Mouse (Mus musculus) olfactory bulb, adult 2 months (tissue): ENCODE measurements at regions not wholly inside any gene's neighbourhood (a gene's known extent, or its start where the extent isn't known, plus 50 kb on each side); places are given as distances from the start of the nearest gene placed in this dataset.

Experiments used
- H3K27ac ChIP-seq: fragments of 200-500 bp; 2 replicates; pipeline ENCODE4 v1.5.1; 2012; ENCODE audit warnings: low read depth, low read length; ENCODE audit not compliant: insufficient read depth
- H3K4me1 ChIP-seq: fragments of 200-500 bp; 2 replicates; pipeline ENCODE4 v1.6.1; 2012; ENCODE audit warnings: low read length; ENCODE audit not compliant: control insufficient read depth, insufficient read depth
- H3K4me3 ChIP-seq: fragments of 200-500 bp; 2 replicates; pipeline ENCODE4 v1.5.1; 2012; ENCODE audit warnings: mild to moderate bottlenecking, low read depth, low read length, moderate library complexity; ENCODE audit not compliant: insufficient read depth
- CTCF ChIP-seq: fragments of 200-500 bp; IDR thresholded peaks from 2 replicates; pipeline ENCODE4 v1.5.1; 2012; ENCODE audit warnings: low read depth, mild to moderate bottlenecking, low read length, moderate library complexity; ENCODE audit not compliant: insufficient read depth
- POLR2A ChIP-seq: fragments of 200-500 bp; IDR thresholded peaks from 2 replicates; pipeline ENCODE4 v1.6.1; 2012; ENCODE audit warnings: mild to moderate bottlenecking, low read depth, low read length, moderate library complexity; ENCODE audit not compliant: insufficient read depth
- WGBS: fragments of 180-500 bp; shearing (Covaris S2); methylation state at CpG from one replicate; pipeline ENCODE4 v1.1.7; 2018; 5-methylcytosine and 5-hydroxymethylcytosine counted together

- WGBS: 89% methylated on average over 4 of the region's 4 CpGs
- Histone ChIP-seq H3K4me1 (no peaks in the 10 kb centered on the region), H3K4me3 (no peak overlapping the region), H3K27ac (no peak overlapping the region)
- TF ChIP-seq POLR2A: no peak
- no peak for TF ChIP-seq CTCF
Observed at GRCm38 (mm10) chr5:75731236-75731635, 156.5 kb downstream of the Kit start.

- Histone ChIP-seq H3K27ac (no peak overlapping the region), H3K4me3 (no peak overlapping the region), H3K4me1 (no peaks in the 10 kb centered on the region)
- TF ChIP-seq CTCF: no peak
- TF ChIP-seq POLR2A: no peak
- WGBS: 73% methylated on average over 3 of the region's 3 CpGs
Observed at GRCm38 (mm10) chr5:75730698-75731097, 156.0 kb downstream of the Kit start.

GRCm38 (mm10) chr5:75721291-75721690 is 146.6 kb downstream of the Kit start:
- Histone ChIP-seq H3K4me1 (0 out of 2 replicates have a peak, but pooled peaks cover 2% of the 10 kb centered on the region), H3K27ac (no peak overlapping the region), H3K4me3 (no peak overlapping the region)
- WGBS: 88% methylated on average over 2 of the region's 2 CpGs
- no peak for TF ChIP-seq CTCF
- TF ChIP-seq POLR2A: no peak

DNA sequence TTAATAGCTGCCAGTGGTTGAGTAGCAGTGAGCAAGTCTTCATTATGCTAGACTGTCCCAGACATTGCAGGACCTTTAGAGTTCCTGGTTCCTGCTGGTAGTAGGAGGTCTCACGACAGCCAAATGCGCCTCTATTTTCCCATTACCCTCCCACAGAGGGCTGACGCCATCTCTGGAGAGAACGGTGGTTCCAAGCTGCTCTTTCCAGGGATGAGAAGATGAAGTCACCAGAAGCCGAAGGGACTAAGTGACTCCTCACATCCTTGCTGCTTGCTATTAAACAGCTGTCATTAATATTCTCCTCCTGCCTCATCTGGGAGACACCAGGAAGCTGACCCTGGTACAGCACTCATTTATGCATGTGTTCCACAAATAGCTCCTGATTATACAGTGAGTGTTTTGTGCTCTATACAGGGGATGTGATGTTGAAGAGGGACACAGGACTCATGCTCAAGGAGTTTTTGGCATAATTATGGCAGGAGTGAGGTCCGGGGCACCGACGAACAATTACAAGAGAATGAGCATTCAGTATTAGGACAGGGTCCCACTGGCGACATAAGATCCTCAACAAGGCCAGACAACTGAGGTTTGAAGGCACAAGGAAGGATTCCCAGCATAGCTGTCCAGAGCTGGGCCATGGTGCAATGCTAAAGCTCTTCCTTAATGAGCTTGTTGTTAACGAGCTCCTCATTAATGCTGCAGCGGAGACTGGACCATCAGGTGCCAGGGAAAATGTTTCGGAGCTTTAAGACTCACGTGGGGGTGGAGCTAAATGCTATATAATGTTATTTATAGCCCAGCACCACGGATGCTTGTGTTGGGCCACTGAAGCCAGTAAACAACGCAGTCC is 145.6 kb downstream of the Kit start:
- Histone ChIP-seq H3K4me3 (no peak overlapping the region), H3K27ac (no peak overlapping the region), H3K4me1 (0 out of 2 replicates have a peak, but pooled peaks cover 2% of the 10 kb centered on the region)
- TF ChIP-seq CTCF: no peak
- no peak for TF ChIP-seq POLR2A
- 41% methylated on average over 15 of the region's 15 CpGs for WGBS

DNA sequence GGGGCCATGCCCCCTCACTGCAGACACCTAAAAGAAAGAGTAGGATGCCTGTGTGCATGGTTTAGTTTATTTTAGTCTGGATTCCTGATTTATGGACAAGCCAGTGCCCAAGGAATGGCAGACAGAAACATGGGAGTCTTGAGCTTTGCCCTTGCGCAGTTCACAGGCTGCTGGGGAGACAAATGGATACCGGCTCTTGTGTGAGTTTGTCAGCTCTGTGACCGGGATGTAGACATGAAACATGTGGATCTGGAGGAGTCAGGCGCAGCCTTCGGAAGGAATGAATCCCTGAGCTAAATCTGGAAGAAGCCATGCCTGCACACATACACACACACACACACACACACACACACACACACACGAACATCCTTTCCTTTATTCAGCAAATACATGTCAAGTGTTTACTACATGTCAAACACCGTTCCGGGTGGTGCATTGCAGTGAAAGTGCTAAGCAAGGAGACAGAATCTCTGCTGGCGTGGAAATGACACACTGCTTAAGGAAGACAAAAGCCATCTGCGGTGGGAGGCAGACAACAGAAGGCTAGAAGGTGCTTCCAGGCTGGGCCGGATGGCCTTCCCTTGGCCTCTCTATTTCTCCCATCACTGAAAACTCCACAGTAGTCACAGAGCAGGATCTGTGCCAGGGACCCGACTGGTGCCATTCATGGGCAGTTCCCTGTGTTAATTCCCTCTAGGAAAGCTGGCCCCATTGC is 144.0 kb downstream of the Kit start:
- WGBS: 69% methylated on average over 12 of the region's 12 CpGs
- TF ChIP-seq POLR2A (no peak), CTCF (no peak)
- no peak overlapping the region for H3K27ac ChIP-seq

More for the DNA sequence above, 144.0 kb downstream of the Kit start:
- no peak overlapping the region for H3K4me3 ChIP-seq
- H3K4me1 ChIP-seq: 0 out of 2 replicates have a peak, but pooled peaks cover 2% of the 10 kb centered on the region
